17 mouse cellular contexts compared by ENCODE assay signal in genomic region chr1:73309556-73309955, GRCm38 (mm10).
"Had no signal": no experiment of that assay in that cellular context is flagged by ENCODE, and none has a peak within 500 bp of the region (broad histone marks: within the 10 kb centered on the region; RNA-seq: fewer than 3 reads in every experiment).

No protein-coding gene starts in this region.

- H3K9me3 ChIP-seq: limb, embryonic 10.5 days; limb, embryonic 13.5 days; liver, embryonic 12.5 days; liver, embryonic 15.5 days; lung, embryonic 15.5 days; stomach, embryonic 15.5 days had no signal

- ATAC-seq: liver, embryonic 12.5 days had no signal

- H3K4me2 ChIP-seq: limb, embryonic 13.5 days; liver, embryonic 12.5 days; liver, embryonic 15.5 days; lung, embryonic 15.5 days; midbrain, embryonic 11.5 days; stomach, embryonic 15.5 days had no signal

- H3K9ac ChIP-seq: limb, embryonic 13.5 days; liver, embryonic 12.5 days; liver, embryonic 15.5 days; lung, embryonic 15.5 days; stomach, embryonic 15.5 days had no signal

- H3K36me3 ChIP-seq: limb, embryonic 10.5 days; limb, embryonic 13.5 days; liver, embryonic 12.5 days; liver, embryonic 15.5 days; lung, embryonic 15.5 days; stomach, embryonic 15.5 days had no signal

- H3K4me3 ChIP-seq: layer of hippocampus, adult 2 months; limb, embryonic 10.5 days; limb, embryonic 13.5 days; liver, embryonic 12.5 days; liver, embryonic 15.5 days; lung, embryonic 15.5 days; stomach, embryonic 15.5 days had no signal

- H3K27me3 ChIP-seq: limb, embryonic 13.5 days; liver, embryonic 12.5 days; liver, embryonic 15.5 days; lung, embryonic 15.5 days; stomach, embryonic 15.5 days had no signal

- DNase-seq: kidney, postnatal 25 days; layer of hippocampus, adult 9-11 months; liver; lung, adult 18-20 months; lung, postnatal 10 days; lung, postnatal 4 days; midbrain, embryonic 14.5 days; thymus, postnatal 25 days had no signal

- H3K4me1 ChIP-seq: liver, embryonic 12.5 days; liver, embryonic 15.5 days had no signal

- H3K27ac ChIP-seq: kidney, postnatal 0 days; layer of hippocampus, adult 2 months; limb, embryonic 10.5 days; limb, embryonic 13.5 days; liver, embryonic 12.5 days; liver, embryonic 15.5 days; lung, embryonic 15.5 days; stomach, embryonic 15.5 days had no signal
